Mouse (Mus musculus): Measurements from ENCODE around the gene Olfr183.
"Not testable (repeated sequence)": the region's sequence is repeated elsewhere in the genome, so short reads cannot be mapped to it uniquely, and the experiment has no call there.

Olfr183 gene

GRCm38 (mm10) chr16:58995057-58995456 lies at the start of gene Olfr183:
TSS of gene Olfr183 (plus strand) at chr16:58995357.
- no peak for DNase-seq (ENCODE audit: low read depth)

- peak; percentile 72 for DNase-seq (ENCODE audit: low read depth)
Measured at GRCm38 (mm10) chr16:59007146-59007545, 12.0 kb downstream of the Olfr183 start.

- peak; percentile 60 for DNase-seq (ENCODE audit: low read depth)
Measured at GRCm38 (mm10) chr16:59013357-59014018, 18.3 kb downstream of the Olfr183 start.

GRCm38 (mm10) chr16:59030191-59030590 lies 35.0 kb downstream of the Olfr183 start, which contains the start of gene Olfr186:
TSS of gene Olfr186 (minus strand) at chr16:59030291.
- DNase-seq (ENCODE audit: low read depth): no peak

- no peak for DNase-seq (ENCODE audit: low read depth)
Measured at GRCm38 (mm10) chr16:59039710-59040109, 44.6 kb downstream of the Olfr183 start, which contains the start of gene Olfr187. TSS of gene Olfr187 (minus strand) at chr16:59039767.

- no peak for DNase-seq (ENCODE audit: low read depth)
Measured at GRCm38 (mm10) chr16:59045835-59046234, 50.7 kb downstream of the Olfr183 start.

- no peak for DNase-seq (ENCODE audit: low read depth)
Measured at GRCm38 (mm10) chr16:59047579-59047978, 52.4 kb downstream of the Olfr183 start.

- DNase-seq (ENCODE audit: low read depth): no peak
Measured at GRCm38 (mm10) chr16:59048860-59049259, 53.7 kb downstream of the Olfr183 start.

GRCm38 (mm10) chr16:59049286-59049685 lies 54.1 kb downstream of the Olfr183 start:
- not testable (repeated sequence) for DNase-seq (ENCODE audit: low read depth)

All from induced T-regulatory cell, adult 2 months (primary cell).